ENCODE assay signal across 10 mouse cellular contexts in the genomic region with DNA sequence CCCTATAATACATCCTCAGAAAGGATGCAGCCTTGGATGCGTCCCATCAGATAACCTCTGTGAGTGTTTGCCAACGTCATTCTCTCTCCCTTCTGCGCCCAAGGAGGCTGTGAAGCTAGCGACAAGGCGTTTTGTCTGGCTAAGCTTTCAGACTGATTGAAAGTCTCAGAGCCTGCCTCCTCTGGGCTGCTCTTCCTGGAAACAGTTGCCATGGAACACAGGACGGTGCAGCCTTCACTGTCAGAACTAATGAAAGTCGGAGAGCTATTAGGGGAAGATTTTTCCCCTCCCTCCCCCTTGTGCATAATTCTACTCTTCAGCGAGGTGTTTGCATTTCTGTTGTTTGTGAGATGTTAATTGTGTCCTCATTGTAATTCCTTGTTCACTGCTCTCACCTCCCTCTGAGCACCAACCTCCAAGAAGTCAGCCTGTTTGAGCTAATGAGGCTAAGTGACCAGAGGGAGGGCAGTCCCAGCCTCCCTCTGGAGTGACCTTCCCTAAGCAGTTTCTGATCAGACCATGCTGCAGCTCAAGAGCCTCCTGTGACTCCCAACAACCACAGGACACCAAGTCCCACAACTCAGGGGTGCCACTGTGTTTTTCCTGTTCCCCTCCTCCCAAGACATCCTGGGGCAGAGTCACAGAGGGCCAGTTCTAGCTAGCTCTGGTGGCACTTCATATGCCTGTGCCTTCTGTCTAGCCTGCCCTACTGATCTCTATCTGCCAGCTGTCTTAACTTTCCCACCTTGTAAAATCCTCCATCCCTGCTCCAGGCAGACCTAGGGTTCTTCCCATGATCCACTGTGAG. TPM values are rescaled to one million over a fixed set of nuclear protein-coding genes. Genes with fewer than 3 reads are reported as not detected.
A peak's percentile ranks its signal among the peaks of the same experiment; 100 is the strongest.
DNase-seq lines count a peak whose midpoint lies in the region; ATAC-seq and TF ChIP-seq lines count a peak whose summit lies in the region.
"Had no signal": no experiment of that assay in that cellular context is flagged by ENCODE, and none has a peak within 500 bp of the region (broad histone marks: within the 10 kb centered on the region; RNA-seq: fewer than 3 reads in every experiment).

No protein-coding gene starts in this region.

- ATAC-seq in stomach, postnatal 0 days (ENCODE audit: low FRiP score, low TSS enrichment) = no peak

- no peak overlapping the region for H3K9ac ChIP-seq in stomach, postnatal 0 days (ENCODE audit: low read length)
- H3K9ac ChIP-seq: heart, embryonic 12.5 days; limb, embryonic 15.5 days had no signal

- intact Hi-C loops in left cerebral cortex, postnatal 4 days (cut with DNase I) = no loop called here
- intact Hi-C loops in left cerebral cortex, postnatal 25 days (cut with DNase I) = no loop called here

- WGBS in stomach, postnatal 0 days = 7% methylated on average over 8 of the region's 8 CpGs

- no peak for TF ChIP-seq CTCF in stomach, postnatal 0 days (IDR thresholded peaks at IDR 0.05; ENCODE audit: low read depth)

- peak; percentile 25 for DNase-seq in left cerebral cortex, adult 11 months (ENCODE audit: low spot score)
- no peak for DNase-seq in left cerebral cortex, postnatal 4 days
- DNase-seq in frontal cortex, postnatal 36 days (ENCODE audit: low spot score in 2 of 2) = peak; percentile 19 to 33
- DNase-seq in left cerebral cortex, postnatal 25 days (ENCODE audit: low spot score in 2 of 2) = peak; percentile 43 to 46
- DNase-seq in telencephalon, adult 2 months (ENCODE audit: low read depth, low spot score) = peak; percentile 67
- DNase-seq in cerebellum, postnatal 25 days = no peak
- DNase-seq in heart, adult 8-10 months (ENCODE audit: low spot score) = no peak
- no peak for DNase-seq in stomach, postnatal 0 days (ENCODE audit: low spot score)

- no peaks in the 10 kb centered on the region for H3K36me3 ChIP-seq in stomach, postnatal 0 days (ENCODE audit: control insufficient read depth, insufficient read depth, low read length)
- H3K36me3 ChIP-seq: heart, embryonic 12.5 days; limb, embryonic 15.5 days had no signal

- H3K4me3 ChIP-seq in stomach, postnatal 0 days (ENCODE audit: low read depth, low read length) = no peak overlapping the region
- H3K4me3 ChIP-seq: heart, embryonic 12.5 days; limb, embryonic 15.5 days had no signal

- H3K27me3 ChIP-seq in stomach, postnatal 0 days (ENCODE audit: control insufficient read depth, insufficient read depth, low read length) = no peaks in the 10 kb centered on the region
- H3K27me3 ChIP-seq: limb, embryonic 15.5 days had no signal

- H3K27ac ChIP-seq in stomach, postnatal 0 days (replicated peaks) = no peak overlapping the region
- H3K27ac ChIP-seq: limb, embryonic 15.5 days had no signal

- H3K4me1 ChIP-seq in stomach, postnatal 0 days (replicated peaks; ENCODE audit: control insufficient read depth, insufficient read depth) = no peaks in the 10 kb centered on the region
- H3K4me1 ChIP-seq: heart, embryonic 12.5 days; limb, embryonic 15.5 days had no signal

- no peaks in the 10 kb centered on the region for H3K9me3 ChIP-seq in stomach, postnatal 0 days (ENCODE audit: control insufficient read depth, low read length)
- H3K9me3 ChIP-seq: heart, embryonic 12.5 days; limb, embryonic 15.5 days had no signal

- no peak for TF ChIP-seq EP300 in stomach, postnatal 0 days (optimal IDR thresholded peaks at IDR 0.05)

- H3K4me2 ChIP-seq in stomach, postnatal 0 days (replicated peaks; ENCODE audit: low read depth) = no peak overlapping the region
- H3K4me2 ChIP-seq: heart, embryonic 12.5 days; limb, embryonic 15.5 days had no signal

RNA-seq across cellular contexts. Expression of a gene that starts 37.3 kb away (rescaled TPM):
- under 1 TPM; 0.12 to 0.32 TPM for total RNA-seq in left cerebral cortex, postnatal 4 days (2021)
- total RNA-seq in left cerebral cortex, postnatal 25 days (2021) = under 1 TPM; 0.09 TPM
- total RNA-seq in heart, adult 8-10 months (2022) = under 1 TPM in 2 of 4 experiments, not detected in 2; 0.17 to 0.19 TPM
- polyA plus RNA-seq in stomach, postnatal 0 days (2015; fragmentation: Nextera tagmentation; extraction: Ambion mirVana) = 0.04 TPM in 1 of 2 replicates, not detected in the other
- polyA plus RNA-seq: heart, embryonic 12.5 days; limb, embryonic 15.5 days had no signal

Comparison
In these comparisons a context has a peak if more than half of its experiments do, and no peak if none do; other contexts are left out.
1. DNase-seq: peak in left cerebral cortex, adult 11 months (single experiment), frontal cortex, postnatal 36 days (2 of 2), left cerebral cortex, postnatal 25 days (2 of 2) and telencephalon, adult 2 months (single experiment); none in left cerebral cortex, postnatal 4 days (single experiment), cerebellum, postnatal 25 days (0 of 2), heart, adult 8-10 months (single experiment) and stomach, postnatal 0 days (single experiment).